17 mouse cellular contexts compared by ENCODE assay signal in the genomic region with DNA sequence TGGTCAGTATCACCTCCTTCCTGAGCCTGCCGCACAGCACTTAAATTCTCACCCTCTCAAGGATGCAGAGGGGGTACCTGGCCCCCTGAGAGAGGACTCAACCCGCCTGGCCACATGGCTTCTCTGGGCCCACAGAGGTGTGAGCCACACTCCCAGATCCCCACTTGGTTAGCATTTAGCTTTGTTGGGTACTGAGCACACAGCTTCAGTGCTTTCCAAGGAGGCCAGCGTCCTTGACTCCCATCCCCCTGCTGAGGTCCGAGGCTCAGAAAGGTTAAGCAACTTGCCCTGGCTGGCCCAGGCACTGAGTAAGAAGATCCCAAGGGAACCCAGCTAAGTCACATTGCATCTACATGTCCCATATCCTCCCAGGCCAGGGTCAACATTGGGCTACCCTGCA. TPM values are rescaled to one million over a fixed set of nuclear protein-coding genes. Genes with fewer than 3 reads are reported as not detected.
"Had no signal": no experiment of that assay in that cellular context is flagged by ENCODE, and none has a peak within 500 bp of the region (broad histone marks: within the 10 kb centered on the region; RNA-seq: fewer than 3 reads in every experiment).

No protein-coding gene starts in this region.

- H3K27me3 ChIP-seq: liver, embryonic 15.5 days; lung, embryonic 15.5 days; midbrain, embryonic 12.5 days; midbrain, embryonic 15.5 days; neural tube, embryonic 13.5 days; stomach, embryonic 15.5 days had no signal

- H3K36me3 ChIP-seq: lung, embryonic 15.5 days; midbrain, embryonic 12.5 days; midbrain, embryonic 15.5 days; neural tube, embryonic 13.5 days; stomach, embryonic 15.5 days had no signal

- ATAC-seq: midbrain, embryonic 15.5 days had no signal

- H3K4me2 ChIP-seq: liver, embryonic 15.5 days; lung, embryonic 15.5 days; midbrain, embryonic 12.5 days; midbrain, embryonic 15.5 days; neural tube, embryonic 13.5 days; stomach, embryonic 15.5 days had no signal

- H3K9ac ChIP-seq: liver, embryonic 15.5 days; lung, embryonic 15.5 days; midbrain, embryonic 12.5 days; midbrain, embryonic 15.5 days; neural tube, embryonic 13.5 days; stomach, embryonic 15.5 days had no signal

- H3K4me3 ChIP-seq: layer of hippocampus, adult 2 months; left cerebral cortex, adult 2 months; liver, embryonic 15.5 days; lung, embryonic 15.5 days; midbrain, embryonic 12.5 days; midbrain, embryonic 15.5 days; myocyte; neural tube, embryonic 13.5 days; stomach, embryonic 15.5 days had no signal

- DNase-seq: kidney, adult 11 months; layer of hippocampus, adult 9-11 months; right cerebral cortex, postnatal 25 days had no signal

- H3K27ac ChIP-seq: kidney, postnatal 0 days; layer of hippocampus, adult 2 months; left cerebral cortex, adult 2 months; liver, embryonic 15.5 days; lung, embryonic 15.5 days; midbrain, embryonic 12.5 days; midbrain, embryonic 15.5 days; neural tube, embryonic 13.5 days; stomach, embryonic 15.5 days had no signal

- H3K9me3 ChIP-seq: liver, embryonic 15.5 days; lung, embryonic 15.5 days; midbrain, embryonic 12.5 days; midbrain, embryonic 15.5 days; neural tube, embryonic 13.5 days; stomach, embryonic 15.5 days had no signal

RNA-seq across cellular contexts. Expression of a gene that starts 47.5 kb away (rescaled TPM):
- total RNA-seq: megakaryocyte progenitor cell, adult 5-6 weeks; megakaryocyte-erythroid progenitor cell, adult 5-6 weeks; monocyte, adult 5-6 weeks; neutrophil, adult 5-6 weeks had no signal
